Mouse (Mus musculus) liver, embryonic 15.5 days (tissue): ENCODE data around the gene Sar1b. TPM values are rescaled to one million over a fixed set of nuclear protein-coding genes. Genes with fewer than 3 reads are reported as not detected.

Experiments
- ATAC-seq: fragments of 200-750 bp; cut with Nextera tagmentation; 2 replicates; pipeline ENCODE4 v1.8.0; 2017; ENCODE audit warnings: moderate number of reproducible peaks, mild to moderate bottlenecking, moderate library complexity; ENCODE audit not compliant: insufficient read depth
- H3K27ac ChIP-seq: fragments of 300-500 bp; sonication (generic); replicated peaks from 2 replicates; pipeline ENCODE4 v1.5.1; 2015; ENCODE audit warnings: mild to moderate bottlenecking, inconsistent platforms
- H3K27me3 ChIP-seq: fragments of 300-500 bp; sonication (generic); 2 replicates; pipeline ENCODE4 v1.6.1; 2015; ENCODE audit warnings: mild to moderate bottlenecking, inconsistent platforms
- H3K36me3 ChIP-seq: fragments of 300-500 bp; sonication (generic); replicated peaks from 2 replicates; pipeline ENCODE4 v1.6.1; 2015; ENCODE audit warnings: moderate library complexity, mild to moderate bottlenecking, inconsistent platforms
- H3K4me1 ChIP-seq: fragments of 300-500 bp; sonication (generic); replicated peaks from 2 replicates; pipeline ENCODE4 v1.6.1; 2015; ENCODE audit warnings: inconsistent platforms
- H3K4me2 ChIP-seq: fragments of 300-500 bp; sonication (generic); 2 replicates; pipeline ENCODE4 v1.6.1; 2015; ENCODE audit warnings: moderate library complexity, mild to moderate bottlenecking, inconsistent platforms
- H3K4me3 ChIP-seq: fragments of 300-500 bp; sonication (generic); replicated peaks from 2 replicates; pipeline ENCODE4 v1.5.1; 2015; ENCODE audit warnings: mild to moderate bottlenecking, inconsistent platforms
- H3K9ac ChIP-seq: fragments of 300-500 bp; sonication (generic); 2 replicates; pipeline ENCODE4 v1.6.1; 2015; ENCODE audit warnings: moderate library complexity, mild to moderate bottlenecking, inconsistent platforms
- H3K9me3 ChIP-seq: fragments of 300-500 bp; sonication (generic); replicated peaks from 2 replicates; pipeline ENCODE4 v1.6.1; 2016; ENCODE audit warnings: inconsistent platforms
- WGBS: fragments of 180-500 bp; shearing (Covaris S2); methylation state at CpG from one replicate; pipeline ENCODE4 v1.1.7; 2015; ENCODE audit warnings: mixed read lengths; ENCODE audit not compliant: insufficient replicate concordance; 5-methylcytosine and 5-hydroxymethylcytosine counted together
- polyA plus RNA-seq: library from polyadenylated mRNA; unstranded; fragments of >200 nt; fragmentation: Nextera tagmentation; extraction: Ambion mirVana; gene quantifications from 2 replicates; pipeline ENCODE4 v1.2.1, GENCODE M21; 2015

Sar1b gene
- polyA plus RNA-seq, 1 experiment from 2014 or later, result 77.0 TPM

GRCm38 (mm10) chr11:51841149-51841548 lies 77.7 kb downstream of the Sar1b start:
- H3K9me3 ChIP-seq, result no peaks in the 10 kb centered on the region
- H3K4me1 ChIP-seq, result peaks cover 69% of the 10 kb centered on the region
- peak overlapping the region; percentile 64 for H3K4me2 ChIP-seq
- peak overlapping the region; percentile 24 for H3K4me3 ChIP-seq
- no peaks in the 10 kb centered on the region for H3K36me3 ChIP-seq
- H3K9ac ChIP-seq, result peak overlapping the region; percentile 57
- peak overlapping the region; percentile 90 for H3K27ac ChIP-seq
- H3K27me3 ChIP-seq, result no peaks in the 10 kb centered on the region
- 41% methylated on average over 9 of the region's 9 CpGs for WGBS
- ATAC-seq, result peak; percentile 65

Other genes starting within 250 kb of the Sar1b start
- gene Phykpl, start 178.9 kb upstream of the Sar1b start, polyA plus RNA-seq, result 11.8 and 12.0 TPM in 2 replicates
- gene Hnrnpab, start 156.8 kb upstream of the Sar1b start, polyA plus RNA-seq, result 171 and 173 TPM in 2 replicates
- 92.3 and 95.6 TPM in 2 replicates for gene Nhp2, start 144.0 kb upstream of the Sar1b start, polyA plus RNA-seq
- 20.0 and 21.1 TPM in 2 replicates for gene Rmnd5b, start 127.8 kb upstream of the Sar1b start, polyA plus RNA-seq
- 2.9 TPM in 2 replicates for gene N4bp3, start 112.8 kb upstream of the Sar1b start, polyA plus RNA-seq
- 0.36 and 0.60 TPM in 2 replicates for gene D930048N14Rik, start 112.7 kb upstream of the Sar1b start, polyA plus RNA-seq
- 29.4 and 35.2 TPM in 2 replicates for gene 0610009B22Rik, start 74.8 kb upstream of the Sar1b start, polyA plus RNA-seq
- 7.0 and 7.3 TPM in 2 replicates for gene Sec24a, start 53 bp upstream of the Sar1b start, polyA plus RNA-seq
- 0.69 and 0.83 TPM in 2 replicates for gene Jade2, start 94.0 kb downstream of the Sar1b start, polyA plus RNA-seq
- 46.3 and 48.6 TPM in 2 replicates for gene Cdkn2aipnl, start 204.0 kb downstream of the Sar1b start, polyA plus RNA-seq
- 118 and 139 TPM in 2 replicates for gene Ube2b, start 237.1 kb downstream of the Sar1b start, polyA plus RNA-seq
- gene Cdkl3, start 240.5 kb downstream of the Sar1b start, polyA plus RNA-seq, result 0.78 and 1.3 TPM in 2 replicates